Mouse (Mus musculus) intestine, postnatal 0 days (tissue): ENCODE measurements around the gene Cd164. TPM values are rescaled to one million over a fixed set of nuclear protein-coding genes. Genes with fewer than 3 reads are reported as not detected.
A peak's percentile ranks its signal among the peaks of the same experiment; 100 is the strongest.

Experiments used
- ATAC-seq: fragments of 200-750 bp; cut with Nextera tagmentation; 2 replicates; pipeline ENCODE4 v1.8.0; 2017; ENCODE audit warnings: mild to moderate bottlenecking, moderate TSS enrichment, moderate library complexity
- H3K27ac ChIP-seq: fragments of 300-500 bp; sonication (generic); 2 replicates; pipeline ENCODE4 v1.5.1; 2014; ENCODE audit warnings: mild to moderate bottlenecking, low read depth, low read length, moderate library complexity
- H3K27me3 ChIP-seq: fragments of 300-500 bp; sonication (generic); replicated peaks from 2 replicates; pipeline ENCODE4 v1.6.1; 2014; ENCODE audit warnings: low read length, mixed read lengths; ENCODE audit not compliant: control insufficient read depth, insufficient read depth
- H3K36me3 ChIP-seq: fragments of 300-500 bp; sonication (generic); 2 replicates; pipeline ENCODE4 v1.6.1; 2014; ENCODE audit warnings: mild to moderate bottlenecking, moderate library complexity; ENCODE audit not compliant: control insufficient read depth, insufficient read depth
- H3K4me1 ChIP-seq: fragments of 300-500 bp; sonication (generic); replicated peaks from 2 replicates; pipeline ENCODE4 v1.6.1; 2014; ENCODE audit warnings: antibody characterized with exemption, low read length, mixed read lengths; ENCODE audit not compliant: control insufficient read depth, insufficient read depth
- H3K4me2 ChIP-seq: fragments of 300-500 bp; sonication (generic); replicated peaks from 2 replicates; pipeline ENCODE4 v1.6.1; 2014; ENCODE audit warnings: low read depth, mild to moderate bottlenecking, moderate library complexity
- H3K4me3 ChIP-seq: fragments of 300-500 bp; sonication (generic); 2 replicates; pipeline ENCODE4 v1.5.1; 2014; ENCODE audit warnings: low read depth, low read length
- H3K9ac ChIP-seq: fragments of 300-500 bp; sonication (generic); 2 replicates; pipeline ENCODE4 v1.6.1; 2014; ENCODE audit warnings: mild to moderate bottlenecking, low read depth, low read length
- H3K9me3 ChIP-seq: fragments of 300-500 bp; sonication (generic); 2 replicates; pipeline ENCODE4 v1.6.1; 2016; ENCODE audit warnings: mixed run types; ENCODE audit not compliant: control insufficient read depth
- CTCF ChIP-seq: sonication (generic); IDR thresholded peaks from 2 replicates; pipeline ENCODE4 v1.5.1; 2016; ENCODE audit warnings: low read depth, mild to moderate bottlenecking, control low read depth, antibody characterized with exemption, moderate library complexity
- WGBS: fragments of 180-500 bp; shearing (Covaris S2); extraction: QIAGEN DNeasy Blood & Tissue Kit; methylation state at CpG from one replicate; pipeline ENCODE4 v1.1.7; 2014; 5-methylcytosine and 5-hydroxymethylcytosine counted together
- polyA plus RNA-seq: library from polyadenylated mRNA; unstranded; fragments of >200 nt; fragmentation: Nextera tagmentation; extraction: Ambion mirVana; gene quantifications from 2 replicates; pipeline ENCODE4 v1.2.1, GENCODE M21; 2015

The Cd164 gene
- 181 and 189 TPM in 2 replicates for polyA plus RNA-seq

DNA sequence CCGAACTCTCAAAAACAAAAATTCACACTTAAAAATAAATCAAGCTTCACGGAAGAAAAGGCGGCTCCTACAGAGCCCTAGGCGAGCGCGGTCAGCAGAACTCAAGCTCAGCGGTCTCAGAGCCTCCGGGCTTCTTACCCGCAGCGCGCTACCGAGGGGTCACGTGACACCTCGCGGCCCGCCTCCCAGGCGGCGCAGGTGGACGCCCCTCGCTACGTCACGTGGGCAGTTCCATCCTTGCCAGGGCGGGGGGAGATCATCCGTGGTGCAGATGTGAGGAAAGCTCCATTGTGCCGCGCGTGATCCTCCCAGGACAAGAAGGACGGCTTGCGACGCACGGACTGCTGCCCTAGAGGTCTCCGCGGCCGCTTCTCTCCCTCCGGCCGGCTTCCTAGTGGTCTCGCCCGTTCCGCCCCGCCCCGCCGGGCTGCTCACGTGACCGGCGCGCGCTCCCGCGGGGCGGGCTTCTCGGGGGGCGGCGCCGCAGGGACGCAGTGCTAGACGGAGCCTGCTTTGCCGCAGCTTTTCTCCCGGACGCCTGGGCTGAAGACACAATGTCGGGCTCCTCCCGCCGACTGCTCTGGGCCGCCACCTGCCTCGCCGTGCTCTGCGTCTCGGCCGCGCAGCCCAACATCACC lies at the start of gene Cd164:
TSS of gene Cd164 (plus strand) at position 434 of the 638 bp plus-strand sequence.
- peak within 1 kb of the TSS; percentile 98 for H3K27ac ChIP-seq
- H3K27me3 ChIP-seq, result no peaks in the 10 kb centered on the region
- peaks cover 8% of the 10 kb centered on the region for H3K4me1 ChIP-seq
- WGBS, result under 1% methylated on average over 63 of the region's 69 CpGs
- peak within 1 kb of the TSS; percentile 99 for H3K9ac ChIP-seq
- ATAC-seq, result peak; percentile 93
- no peak; the same call in 1 of the 2 replicates for TF ChIP-seq CTCF
- H3K9me3 ChIP-seq, result no peaks in the 10 kb centered on the region
- peak within 1 kb of the TSS; percentile 75 for H3K4me2 ChIP-seq
- H3K36me3 ChIP-seq, result no peaks in the 10 kb centered on the region
- H3K4me3 ChIP-seq, result peak within 1 kb of the TSS; percentile 97

DNA sequence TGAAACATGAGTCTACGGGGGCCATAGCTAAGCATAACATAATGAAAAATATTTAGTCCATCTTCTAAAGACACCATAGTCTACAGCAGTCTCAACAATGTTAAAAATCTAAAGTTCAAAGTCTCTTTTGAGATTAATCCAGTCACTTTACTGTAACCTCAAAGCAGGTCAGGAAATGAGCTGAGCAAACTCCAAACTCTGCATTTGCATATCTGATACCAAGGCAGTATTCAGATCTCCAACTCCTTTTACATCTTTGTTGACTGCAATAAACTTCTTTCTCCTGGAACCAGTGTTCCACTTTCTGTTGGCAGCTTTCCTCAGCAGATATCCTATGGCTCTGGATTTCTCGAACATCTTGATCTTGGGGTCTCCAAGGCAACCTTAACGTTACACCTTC lies 48.5 kb upstream of the Cd164 start:
- peak; percentile 59 for ATAC-seq
- H3K27me3 ChIP-seq, result no peaks in the 10 kb centered on the region
- H3K9ac ChIP-seq, result no peak overlapping the region
- H3K4me1 ChIP-seq, result 0 out of 2 replicates have a peak, but pooled peaks cover 3% of the 10 kb centered on the region
- 42% methylated on average over 3 of the region's 3 CpGs for WGBS
- no peak overlapping the region for H3K4me2 ChIP-seq
- no peak for TF ChIP-seq CTCF
- no peak overlapping the region; the same call in 1 of the 2 replicates for H3K27ac ChIP-seq
- no peaks in the 10 kb centered on the region for H3K9me3 ChIP-seq
- no peak overlapping the region for H3K4me3 ChIP-seq
- H3K36me3 ChIP-seq, result peaks cover 10% of the 10 kb centered on the region; the same call in 1 of the 2 replicates

DNA sequence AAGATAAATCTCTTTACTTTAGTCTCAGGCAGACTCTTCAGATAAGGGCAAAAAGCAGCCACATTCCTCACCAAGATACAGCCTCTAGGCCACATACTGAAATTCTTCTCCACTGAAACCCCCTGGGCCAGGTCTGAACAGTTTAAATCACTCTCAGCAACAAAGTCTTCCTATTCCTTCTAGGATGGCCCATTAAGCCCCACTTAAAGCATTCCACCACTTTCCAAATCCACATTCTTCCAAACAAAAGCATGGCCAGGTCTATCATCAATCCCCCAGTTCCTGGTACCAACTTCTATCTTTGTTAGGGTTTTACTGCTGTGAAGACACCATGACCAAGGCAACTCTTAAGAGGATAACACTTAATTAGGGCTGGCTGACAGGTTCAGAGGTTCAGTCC lies 46.7 kb upstream of the Cd164 start:
- no peak for TF ChIP-seq CTCF

DNA sequence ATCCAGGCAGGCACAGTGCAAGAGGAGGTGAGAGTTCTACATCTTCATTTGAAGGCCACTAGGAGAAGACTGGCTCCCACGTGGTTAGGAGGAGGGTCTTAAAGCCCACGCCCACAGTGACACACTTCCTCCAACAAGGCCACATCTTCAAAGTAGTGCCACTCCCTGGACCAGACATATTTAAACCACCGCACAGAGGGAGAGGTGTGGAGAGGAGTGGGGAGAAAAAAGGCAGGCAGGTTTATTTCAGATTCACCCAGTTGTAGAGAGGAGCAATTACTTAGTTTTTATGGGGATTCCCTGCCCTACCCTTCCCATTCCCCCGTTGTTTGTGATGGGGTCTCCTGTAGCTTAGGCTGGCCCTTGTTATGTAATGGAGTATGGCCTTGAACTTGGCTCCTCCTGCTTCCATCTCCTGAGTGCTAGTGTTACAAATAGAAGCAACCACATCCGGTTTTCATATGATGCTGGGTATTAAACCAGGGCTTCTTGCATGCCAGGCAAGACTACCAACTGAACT lies 46.2 kb upstream of the Cd164 start:
- no peak overlapping the region for H3K27ac ChIP-seq
- no peak overlapping the region for H3K4me3 ChIP-seq
- 0 out of 2 replicates have a peak, but pooled peaks cover 5% of the 10 kb centered on the region for H3K36me3 ChIP-seq
- ATAC-seq, result no peak
- H3K27me3 ChIP-seq, result no peaks in the 10 kb centered on the region
- H3K9ac ChIP-seq, result no peak overlapping the region
- H3K9me3 ChIP-seq, result no peaks in the 10 kb centered on the region
- H3K4me2 ChIP-seq, result no peak overlapping the region
- WGBS, result 61% methylated on average over 5 of the region's 5 CpGs
- H3K4me1 ChIP-seq, result 0 out of 2 replicates have a peak, but pooled peaks cover 7% of the 10 kb centered on the region
- TF ChIP-seq CTCF, result no peak

More for the DNA sequence above, 46.7 kb upstream of the Cd164 start:
- Histone ChIP-seq H3K36me3 (0 out of 2 replicates have a peak, but pooled peaks cover 5% of the 10 kb centered on the region), H3K4me3 (no peak overlapping the region), H3K27me3 (no peaks in the 10 kb centered on the region), H3K4me2 (no peak overlapping the region), H3K9me3 (no peaks in the 10 kb centered on the region), H3K27ac (no peak overlapping the region), H3K4me1 (0 out of 2 replicates have a peak, but pooled peaks cover 7% of the 10 kb centered on the region), H3K9ac (no peak overlapping the region)
- no peak for ATAC-seq

DNA sequence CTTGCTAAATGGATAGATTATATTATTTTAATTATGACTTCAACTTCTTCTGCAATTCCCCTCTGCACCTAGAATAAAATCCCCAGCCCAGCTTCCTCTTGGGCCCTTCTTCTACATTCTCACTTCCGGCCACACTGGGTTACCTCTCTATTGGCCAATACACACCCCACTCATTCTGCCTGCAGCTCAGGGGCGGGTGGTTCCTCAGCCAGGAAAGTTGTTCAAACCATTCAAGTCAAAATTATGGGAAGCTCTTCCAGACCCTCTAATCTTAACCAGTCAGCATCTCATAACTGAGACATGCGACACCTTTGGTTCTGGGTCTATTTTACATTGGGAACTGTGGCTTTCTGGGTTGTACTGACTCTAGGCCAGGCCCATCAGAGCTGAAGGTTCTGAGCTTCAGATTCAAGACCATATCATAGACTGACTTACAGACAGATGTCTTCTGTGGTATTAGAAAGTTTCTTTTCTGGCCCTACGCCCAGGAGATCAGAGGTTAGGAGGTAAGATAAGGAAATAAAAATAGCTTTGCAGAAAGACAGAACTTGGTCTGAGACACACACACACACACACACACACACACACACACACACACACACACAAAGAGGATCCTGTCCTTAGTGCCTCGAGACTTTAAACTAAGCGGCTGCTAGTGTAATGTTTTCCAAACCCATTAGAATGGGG lies 45.3 kb upstream of the Cd164 start:
- Histone ChIP-seq H3K4me3 (no peak overlapping the region), H3K9ac (no peak overlapping the region), H3K4me2 (no peak overlapping the region), H3K27me3 (no peaks in the 10 kb centered on the region), H3K27ac (no peak overlapping the region), H3K9me3 (no peaks in the 10 kb centered on the region), H3K36me3 (0 out of 2 replicates have a peak, but pooled peaks cover 6% of the 10 kb centered on the region), H3K4me1 (0 out of 2 replicates have a peak, but pooled peaks cover 7% of the 10 kb centered on the region)
- no peak for TF ChIP-seq CTCF
- WGBS, result 41% methylated on average over 6 of the region's 6 CpGs
- peak; percentile 9; the same call in 1 of the 2 replicates for ATAC-seq

DNA sequence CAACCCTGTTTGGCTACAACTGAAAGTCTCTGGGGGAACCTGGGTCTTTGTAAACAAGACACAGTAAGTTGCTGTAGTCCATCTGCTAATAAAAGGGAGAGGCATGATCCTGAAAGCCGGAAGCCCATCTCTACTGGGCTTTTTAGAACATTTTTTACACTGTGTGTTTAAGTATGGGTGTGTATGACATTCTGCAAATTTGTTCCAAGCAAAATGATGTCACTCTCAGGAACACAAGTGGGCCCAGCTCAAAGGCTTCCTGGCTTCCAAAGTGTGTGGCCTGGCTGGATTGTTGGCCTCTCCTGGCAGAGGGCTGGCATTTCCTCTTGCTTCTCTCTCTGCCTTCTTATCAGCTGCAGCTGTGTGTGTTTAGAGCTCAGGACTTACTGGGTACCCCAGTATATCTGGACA lies 44.2 kb upstream of the Cd164 start:
- peak overlapping the region; percentile 50 for H3K27ac ChIP-seq
- no peaks in the 10 kb centered on the region for H3K9me3 ChIP-seq
- H3K4me2 ChIP-seq, result no peak overlapping the region
- 0 out of 2 replicates have a peak, but pooled peaks cover 7% of the 10 kb centered on the region for H3K4me1 ChIP-seq
- TF ChIP-seq CTCF, result no peak
- no peak for ATAC-seq
- H3K4me3 ChIP-seq, result no peak overlapping the region
- H3K27me3 ChIP-seq, result no peaks in the 10 kb centered on the region
- no peak overlapping the region for H3K9ac ChIP-seq
- 50% methylated on average over 1 of the region's 1 CpGs for WGBS
- peaks cover 17% of the 10 kb centered on the region; the same call in 1 of the 2 replicates for H3K36me3 ChIP-seq
